7 mouse cellular contexts compared by ENCODE assay signal in genomic region chr4:140547488-140547887, GRCm38 (mm10).
DNase-seq lines count a peak whose midpoint lies in the region; ATAC-seq and TF ChIP-seq lines count a peak whose summit lies in the region.

No protein-coding gene starts in this region.

- DNase-seq in G1E (ENCODE audit: low spot score), result peak; percentile 64
- DNase-seq in adrenal gland, postnatal 10 days, result peak; percentile 83
- DNase-seq in embryo, embryonic 9.5 days (ENCODE audit: extremely low spot score), result peak; percentile 58
- DNase-seq in heart, postnatal 25 days (ENCODE audit: low spot score), result peak; percentile 33
- DNase-seq in layer of hippocampus, postnatal 36 days, result peak; percentile 37 to 45
- peak; percentile 71 for DNase-seq in mesoderm, embryonic 11.5 days (ENCODE audit: low read depth, low spot score)
- DNase-seq in spleen, adult 12 weeks (ENCODE audit: low spot score), result peak; percentile 7

- ATAC-seq in G1E (ENCODE audit: extremely low read depth, insufficient number of reproducible peaks, low FRiP score, poor library complexity, severe bottlenecking), result peak; percentile 48; the same call in 1 of the 2 replicates

- intact Hi-C loops in heart, postnatal 25 days (cut with DNase I), result loop anchor here (5.0 kb wide), 1 partner anchor 670 kb away; no protein-coding TSS in a partner anchor

- H3K4me3 ChIP-seq in G1E (ENCODE audit: low read depth, low read length), result no peak overlapping the region

- H3K27me3 ChIP-seq in G1E (ENCODE audit: insufficient read depth, low read length), result no peaks in the 10 kb centered on the region

- peaks cover 93% of the 10 kb centered on the region for H3K36me3 ChIP-seq in G1E (replicated peaks)

- H3K9me3 ChIP-seq in G1E (replicated peaks), result no peaks in the 10 kb centered on the region

- peak; percentile 69 for TF ChIP-seq CTCF in G1E (IDR thresholded peaks at IDR 0.05; ENCODE audit: low read depth, low read length)

- peaks cover 10% of the 10 kb centered on the region for H3K4me1 ChIP-seq in G1E (ENCODE audit: insufficient read depth, low read depth, low read length)

Comparison
In these comparisons a context has a peak if more than half of its experiments do, and no peak if none do; other contexts are left out.
1. DNase-seq: peak in every context shown above with its lines; median percentile 83 in adrenal gland, postnatal 10 days; 71 in mesoderm, embryonic 11.5 days; 64 in G1E; 58 in embryo, embryonic 9.5 days; 41 in layer of hippocampus, postnatal 36 days; 33 in heart, postnatal 25 days; 7 in spleen, adult 12 weeks.